Mouse (Mus musculus) olfactory bulb, adult 2 months (tissue): ENCODE results near the gene Mgat5.

ENCODE experiments used
- CTCF ChIP-seq: fragments of 200-500 bp; IDR thresholded peaks from 2 replicates; pipeline ENCODE4 v1.5.1; 2012; ENCODE audit warnings: low read depth, mild to moderate bottlenecking, low read length, moderate library complexity; ENCODE audit not compliant: insufficient read depth
- POLR2A ChIP-seq: fragments of 200-500 bp; IDR thresholded peaks from 2 replicates; pipeline ENCODE4 v1.6.1; 2012; ENCODE audit warnings: mild to moderate bottlenecking, low read depth, low read length, moderate library complexity; ENCODE audit not compliant: insufficient read depth

GRCm38 (mm10) chr1:127249621-127250020 lies 44.8 kb downstream of the Mgat5 start:
- TF ChIP-seq POLR2A (no peak), CTCF (no peak)
